Mouse (Mus musculus) ES-E14 (cell line): Measurements from ENCODE around the gene Sept9. TPM values are rescaled to one million over a fixed set of nuclear protein-coding genes. Genes with fewer than 3 reads are reported as not detected.

ENCODE experiments used
- DNase-seq: peaks from one replicate; pipeline ENCODE4 v3.0.0-alpha.2; 2013; ENCODE audit warnings: low read depth, low spot score
- H3K27ac ChIP-seq: 2 replicates; pipeline ENCODE4 v1.5.1; 2012; ENCODE audit warnings: low read depth, mild to moderate bottlenecking, low read length, moderate library complexity, mixed read lengths; ENCODE audit not compliant: poor library complexity, insufficient read depth, severe bottlenecking
- H3K36me3 ChIP-seq: 2 replicates; pipeline ENCODE4 v1.6.1; 2012; ENCODE audit warnings: mild to moderate bottlenecking, low read length, moderate library complexity, mixed read lengths; ENCODE audit not compliant: control insufficient read depth, poor library complexity, insufficient read depth, severe bottlenecking
- H3K4me1 ChIP-seq, 2 experiments: fragments of 150-350 bp in 1 of 2; sonication (generic) in 1 of 2; 2 replicates each; pipeline ENCODE4 v1.6.1; 2012; ENCODE audit warnings: low read length in 2 of 2, mild to moderate bottlenecking in 1 of 2, mixed read lengths in 1 of 2; ENCODE audit not compliant: control insufficient read depth in 2 of 2, insufficient read depth in 2 of 2, poor library complexity in 1 of 2
- H3K4me3 ChIP-seq, 2 experiments: fragments of 150-350 bp in 1 of 2; sonication (generic) in 1 of 2; 2 replicates each; pipeline ENCODE4 v1.5.1; 2012; ENCODE audit warnings: low read length in 2 of 2, low read depth in 1 of 2, mild to moderate bottlenecking in 1 of 2, mixed read lengths in 1 of 2; ENCODE audit not compliant: insufficient read depth in 1 of 2, poor library complexity in 1 of 2, severe bottlenecking in 1 of 2
- H3K9ac ChIP-seq: 2 replicates; pipeline ENCODE4 v1.6.1; 2012; ENCODE audit warnings: low read depth, mild to moderate bottlenecking, low read length, mixed read lengths; ENCODE audit not compliant: poor library complexity, insufficient read depth, severe bottlenecking
- H3K9me3 ChIP-seq: fragments of 150-350 bp; sonication (generic); 2 replicates; pipeline ENCODE4 v1.6.1; 2012; ENCODE audit warnings: low read depth, mild to moderate bottlenecking, low read length; ENCODE audit not compliant: control insufficient read depth, insufficient read depth
- CHD2 ChIP-seq: IDR thresholded peaks from 2 replicates; pipeline ENCODE4 v1.6.1; 2014; ENCODE audit warnings: mild to moderate bottlenecking, low read depth, low read length, inconsistent platforms
- HCFC1 ChIP-seq: IDR thresholded peaks from 2 replicates; pipeline ENCODE4 v1.6.1; 2012; ENCODE audit warnings: low read length, inconsistent platforms, borderline replicate concordance; ENCODE audit not compliant: insufficient read depth
- MAFK ChIP-seq: IDR thresholded peaks from 2 replicates; pipeline ENCODE4 v1.6.1; 2014; ENCODE audit warnings: mild to moderate bottlenecking, low read depth, low read length, inconsistent platforms; ENCODE audit not compliant: insufficient read depth
- ZC3H11A ChIP-seq: IDR thresholded peaks from 2 replicates; pipeline ENCODE4 v1.6.1; 2012; ENCODE audit warnings: low read depth, mild to moderate bottlenecking, inconsistent platforms, low read length, borderline replicate concordance
- ZNF384 ChIP-seq: IDR thresholded peaks from 2 replicates; pipeline ENCODE4 v1.6.1; 2012; ENCODE audit warnings: low read depth, low read length, inconsistent platforms
- in situ Hi-C, 2 experiments: fragments of 600-800 bp; cut with MboI; formaldehyde crosslinking; loops; one replicate each; pipeline ENCODE4 v1.15.1; 2025; ENCODE audit warnings: low sequenced_read_pairs in 2 of 2, inconsistent platforms in 1 of 2; ENCODE audit not compliant: unreplicated experiment in 2 of 2
- total RNA-seq: library from RNA; depleted of rRNA; stranded (reverse); fragments of 300-350 nt; gene quantifications from 2 replicates; pipeline ENCODE4 v1.2.3, GENCODE M21; 2012

Sept9 gene
- total RNA-seq, 1 experiment, result 65.7 TPM

DNA sequence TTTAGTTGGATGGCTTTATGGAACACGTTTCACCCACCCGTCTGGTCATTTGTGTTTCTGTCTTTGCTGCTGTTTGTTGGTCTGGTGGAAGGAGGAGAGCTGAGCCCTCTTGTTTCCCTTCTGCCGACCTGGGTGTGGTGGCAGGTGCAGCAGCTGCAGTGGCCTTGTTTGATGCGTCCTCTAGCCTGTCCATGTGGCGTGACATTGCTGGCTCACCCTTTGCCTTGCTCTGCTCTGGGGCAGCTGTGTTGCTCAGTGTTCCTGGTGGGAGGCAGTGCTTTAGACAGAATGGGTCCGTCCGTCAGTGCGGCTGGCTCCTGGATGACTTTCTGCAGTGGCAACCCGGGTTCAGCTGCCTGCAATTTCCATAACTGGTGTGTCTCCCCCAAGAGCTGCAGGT is 45.9 kb upstream of the Sept9 start:
- Histone ChIP-seq H3K9me3 (no peaks in the 10 kb centered on the region), H3K27ac (no peak overlapping the region), H3K4me3 (no peak overlapping the region), H3K4me1 (peaks cover 0 to 17% of the 10 kb centered on the region in 2 experiments; a peak in 2 of 4 replicates), H3K9ac (no peak overlapping the region), H3K36me3 (peaks cover 52% of the 10 kb centered on the region)
- TF ChIP-seq ZNF384 (no peak), CHD2 (no peak), HCFC1 (no peak), MAFK (no peak), ZC3H11A (no peak)
- no peak for DNase-seq
- in situ Hi-C loops, result no loop called here

DNA sequence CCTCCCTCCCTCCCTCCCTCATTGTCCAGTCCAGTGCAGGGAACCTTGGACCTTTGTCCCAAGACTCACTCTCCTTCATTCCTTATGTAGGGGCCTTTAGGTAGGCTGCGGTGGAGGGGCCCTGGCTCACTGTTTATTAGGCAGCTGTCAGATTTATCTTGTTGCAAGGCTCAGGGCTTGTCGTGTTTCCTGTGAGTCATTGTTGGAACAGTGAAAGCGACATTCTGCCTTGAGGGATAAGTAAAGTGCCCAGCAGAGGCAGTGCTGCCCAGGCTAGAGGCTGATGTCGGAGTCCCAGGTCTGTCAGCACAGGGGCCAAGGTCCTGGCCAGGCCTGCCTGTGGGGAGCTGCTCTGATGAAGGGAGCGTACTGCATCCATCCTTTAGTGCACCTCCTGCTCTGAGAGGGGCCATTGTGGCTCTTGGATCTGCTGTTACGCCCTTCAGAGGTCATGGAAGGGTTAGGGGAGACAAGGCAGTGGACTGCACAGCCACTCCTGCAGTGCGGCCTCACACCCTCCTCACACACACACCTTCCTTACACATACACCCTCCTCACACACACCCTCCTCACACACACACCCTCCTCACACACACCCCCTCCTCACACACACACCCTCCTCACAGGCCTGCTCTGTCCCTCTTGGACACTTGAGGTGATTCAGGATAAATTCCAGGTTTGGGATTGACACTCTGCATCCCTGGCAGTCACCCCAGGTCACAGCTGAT is 45.2 kb upstream of the Sept9 start:
- no peak overlapping the region for H3K4me3 ChIP-seq
- in situ Hi-C loops, result no loop called here
- DNase-seq, result no peak
- no peaks in the 10 kb centered on the region for H3K9me3 ChIP-seq
- H3K9ac ChIP-seq, result no peak overlapping the region
- H3K36me3 ChIP-seq, result peaks cover 49% of the 10 kb centered on the region
- H3K27ac ChIP-seq, result no peak overlapping the region
- peaks cover 0 to 17% of the 10 kb centered on the region in 2 experiments; a peak in 2 of 4 replicates for H3K4me1 ChIP-seq
- no peak for TF ChIP-seq CHD2
- TF ChIP-seq ZNF384, result no peak
- TF ChIP-seq MAFK, result no peak
- TF ChIP-seq HCFC1, result no peak

DNA sequence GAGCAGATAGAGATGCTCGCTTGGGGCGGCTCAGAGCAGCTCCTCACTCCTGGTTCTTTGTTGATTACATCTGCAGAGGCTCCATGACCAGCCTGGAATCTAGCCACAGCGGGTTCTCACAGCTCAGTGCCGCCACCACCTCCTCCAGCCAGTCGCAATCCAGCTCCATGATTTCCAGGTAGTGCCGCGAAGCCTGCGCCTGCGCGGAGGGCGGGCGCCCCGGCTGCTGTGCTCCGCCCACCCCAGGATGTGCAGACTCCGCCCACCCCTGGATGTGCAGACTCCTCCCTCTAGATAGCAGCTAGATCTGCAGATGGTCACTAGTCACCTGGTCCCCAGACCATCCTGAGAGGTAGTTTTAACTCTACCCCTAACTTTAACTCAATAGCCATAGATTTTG is 42.7 kb upstream of the Sept9 start:
- Histone ChIP-seq H3K9me3 (no peaks in the 10 kb centered on the region), H3K4me1 (peaks cover 0 to 17% of the 10 kb centered on the region in 2 experiments; a peak in 2 of 4 replicates), H3K27ac (peak overlapping the region; percentile 68), H3K4me3 (peak overlapping the region; percentile 26 to 42; a peak in 3 of 4 replicates), H3K9ac (peak overlapping the region; percentile 67; the same call in 1 of the 2 replicates), H3K36me3 (peaks cover 40% of the 10 kb centered on the region)
- TF ChIP-seq HCFC1, result no peak
- no peak for TF ChIP-seq ZC3H11A
- no peak for TF ChIP-seq MAFK
- TF ChIP-seq CHD2, result no peak
- no peak for TF ChIP-seq ZNF384
- peak; percentile 84 for DNase-seq
- in situ Hi-C loops, result no loop called here

DNA sequence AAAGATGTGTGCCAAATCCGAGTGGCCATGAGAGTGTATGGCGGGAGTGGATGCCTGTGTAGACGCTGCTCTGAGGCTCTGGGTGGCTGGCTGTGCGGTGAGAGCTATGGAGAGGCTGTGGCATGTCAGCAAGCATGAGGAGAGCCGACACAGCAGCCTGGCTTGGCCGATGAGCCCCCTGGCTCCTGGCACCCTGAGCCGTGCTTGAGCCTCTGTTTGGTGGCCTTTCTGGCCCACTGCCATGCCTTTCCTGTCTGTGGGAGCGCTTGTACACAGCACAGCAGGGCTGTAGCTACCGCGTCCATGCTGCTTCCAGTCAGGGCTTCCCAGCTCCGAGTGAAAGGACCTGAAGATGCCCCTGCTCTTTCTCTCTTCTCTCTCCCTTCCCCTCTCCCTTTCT is 41.1 kb upstream of the Sept9 start:
- Histone ChIP-seq H3K27ac (no peak overlapping the region), H3K4me1 (peaks cover 0 to 17% of the 10 kb centered on the region in 2 experiments; a peak in 2 of 4 replicates), H3K9ac (no peak overlapping the region), H3K9me3 (no peaks in the 10 kb centered on the region), H3K4me3 (no peak overlapping the region), H3K36me3 (peaks cover 37% of the 10 kb centered on the region)
- DNase-seq, result no peak
- TF ChIP-seq MAFK (no peak), ZC3H11A (no peak), CHD2 (no peak), HCFC1 (no peak), ZNF384 (no peak)
- in situ Hi-C loops, result no loop called here
